In the genomic region with DNA sequence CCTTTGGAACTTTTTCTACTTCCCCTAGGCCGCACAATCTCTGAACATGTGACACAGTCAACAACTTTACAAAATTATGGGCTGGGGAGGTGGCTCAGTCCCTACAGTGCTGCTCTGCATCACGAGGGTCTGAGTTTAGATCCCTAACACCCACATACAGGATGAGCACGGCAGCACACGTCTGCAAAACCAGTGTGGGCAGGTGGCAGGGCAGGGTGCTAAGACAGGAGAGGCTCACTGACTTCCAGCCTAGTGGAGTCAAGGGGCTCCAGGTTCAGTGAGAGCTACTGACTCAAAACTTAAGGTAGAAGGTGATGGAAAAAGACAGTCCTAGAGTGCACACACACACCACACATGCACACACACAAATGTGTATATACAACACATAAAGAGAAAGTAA, we compare ENCODE assay signal across 21 mouse cellular contexts. TPM values are rescaled to one million over a fixed set of nuclear protein-coding genes. Genes with fewer than 3 reads are reported as not detected.
A peak's percentile ranks its signal among the peaks of the same experiment; 100 is the strongest.
DNase-seq lines count a peak whose midpoint lies in the region; ATAC-seq lines count a peak whose summit lies in the region.
"Had no signal": no experiment of that assay in that cellular context is flagged by ENCODE, and none has a peak within 500 bp of the region (broad histone marks: within the 10 kb centered on the region; RNA-seq: fewer than 3 reads in every experiment).

No protein-coding gene starts in this region.

- peaks cover 6% of the 10 kb centered on the region for H3K36me3 ChIP-seq in midbrain, embryonic 11.5 days (ENCODE audit: control insufficient read depth, insufficient read depth, low read length)
- H3K36me3 ChIP-seq in midbrain, embryonic 15.5 days (replicated peaks), result 0 out of 2 replicates have a peak, but pooled peaks cover 9% of the 10 kb centered on the region
- H3K36me3 ChIP-seq in liver, embryonic 11.5 days (ENCODE audit: control insufficient read depth, insufficient read depth, low read length), result peaks cover 25% of the 10 kb centered on the region

- no peak overlapping the region for H3K4me3 ChIP-seq in midbrain, embryonic 11.5 days (ENCODE audit: low read depth, low read length)
- H3K4me3 ChIP-seq in midbrain, embryonic 15.5 days, result no peak overlapping the region
- no peak overlapping the region for H3K4me3 ChIP-seq in liver, embryonic 11.5 days (ENCODE audit: low read depth, low read length)
- H3K4me3 ChIP-seq: embryonic facial prominence, embryonic 10.5 days; embryonic facial prominence, embryonic 12.5 days; forebrain, embryonic 13.5 days; forebrain, embryonic 15.5 days had no signal

- no peak overlapping the region for H3K4me2 ChIP-seq in midbrain, embryonic 11.5 days
- H3K4me2 ChIP-seq in midbrain, embryonic 15.5 days, result no peak overlapping the region
- no peak overlapping the region for H3K4me2 ChIP-seq in liver, embryonic 11.5 days
- H3K4me2 ChIP-seq: embryonic facial prominence, embryonic 12.5 days; forebrain, embryonic 13.5 days; forebrain, embryonic 15.5 days had no signal

- no peak for DNase-seq in frontal cortex, postnatal 36 days (ENCODE audit: low spot score in 2 of 2)
- DNase-seq in midbrain, embryonic 11.5 days (ENCODE audit: low spot score, missing footprints), result peak; percentile 37
- DNase-seq in liver, embryonic 11.5 days (ENCODE audit: low spot score), result no peak
- DNase-seq: adrenal gland, adult 2 months; adrenal gland, postnatal 10 days; adrenal gland, postnatal 25 days; B cell, adult 2 months; cerebellum, adult 11-12 months; cerebellum, adult 2 months; cerebellum, adult 9-10 months; cerebellum, postnatal 10 days; cerebellum, postnatal 25 days; forebrain, postnatal 0 days had no signal

- H3K27me3 ChIP-seq in midbrain, embryonic 11.5 days (ENCODE audit: control insufficient read depth, insufficient read depth, low read length), result no peaks in the 10 kb centered on the region
- H3K27me3 ChIP-seq in midbrain, embryonic 15.5 days (replicated peaks), result no peaks in the 10 kb centered on the region
- H3K27me3 ChIP-seq in liver, embryonic 11.5 days (replicated peaks; ENCODE audit: control insufficient read depth, insufficient read depth, low read length), result no peaks in the 10 kb centered on the region
- H3K27me3 ChIP-seq: CH12.LX; embryonic facial prominence, embryonic 12.5 days; forebrain, embryonic 13.5 days; forebrain, embryonic 15.5 days had no signal

- peak; percentile 79 for ATAC-seq in frontal cortex, adult (ENCODE audit: low TSS enrichment)
- ATAC-seq in midbrain, embryonic 11.5 days (ENCODE audit: low FRiP score), result no peak
- ATAC-seq in midbrain, embryonic 15.5 days (replicated peaks), result no peak
- ATAC-seq in liver, embryonic 11.5 days (replicated peaks; ENCODE audit: low FRiP score), result no peak
- ATAC-seq: CD4-positive, CD25-positive, alpha-beta regulatory T cell, adult 4 months; forebrain, embryonic 13.5 days; forebrain, embryonic 15.5 days; forebrain, postnatal 0 days had no signal

- no peaks in the 10 kb centered on the region for H3K4me1 ChIP-seq in midbrain, embryonic 11.5 days (ENCODE audit: control insufficient read depth, insufficient read depth, low read length)
- H3K4me1 ChIP-seq in midbrain, embryonic 15.5 days, result no peaks in the 10 kb centered on the region
- no peaks in the 10 kb centered on the region for H3K4me1 ChIP-seq in liver, embryonic 11.5 days (replicated peaks; ENCODE audit: control insufficient read depth, insufficient read depth, low read length)
- H3K4me1 ChIP-seq: embryonic facial prominence, embryonic 10.5 days; embryonic facial prominence, embryonic 12.5 days; forebrain, embryonic 13.5 days; forebrain, embryonic 15.5 days had no signal

- no peak overlapping the region for H3K27ac ChIP-seq in midbrain, embryonic 11.5 days (ENCODE audit: low read depth, low read length)
- H3K27ac ChIP-seq in midbrain, embryonic 15.5 days, result no peak overlapping the region
- H3K27ac ChIP-seq in liver, embryonic 11.5 days (ENCODE audit: low read depth, low read length), result no peak overlapping the region
- H3K27ac ChIP-seq: embryonic facial prominence, embryonic 10.5 days; embryonic facial prominence, embryonic 12.5 days; forebrain, embryonic 13.5 days; forebrain, embryonic 15.5 days had no signal

- no peak overlapping the region for H3K9ac ChIP-seq in midbrain, embryonic 11.5 days (ENCODE audit: low read length)
- no peak overlapping the region for H3K9ac ChIP-seq in midbrain, embryonic 15.5 days
- H3K9ac ChIP-seq in liver, embryonic 11.5 days (ENCODE audit: low read depth, low read length), result no peak overlapping the region
- H3K9ac ChIP-seq: embryonic facial prominence, embryonic 12.5 days; forebrain, embryonic 13.5 days; forebrain, embryonic 15.5 days; forebrain, postnatal 0 days had no signal

- 89% methylated on average over 4 of the region's 4 CpGs for WGBS in midbrain, embryonic 11.5 days
- whole genome bisulfite sequencing in midbrain, embryonic 15.5 days, result 93% methylated on average over 4 of the region's 4 CpGs
- WGBS in liver, embryonic 11.5 days, result 88% methylated on average over 4 of the region's 4 CpGs

- no peaks in the 10 kb centered on the region for H3K9me3 ChIP-seq in midbrain, embryonic 11.5 days (ENCODE audit: control insufficient read depth, low read length)
- no peaks in the 10 kb centered on the region for H3K9me3 ChIP-seq in midbrain, embryonic 15.5 days
- no peaks in the 10 kb centered on the region for H3K9me3 ChIP-seq in liver, embryonic 11.5 days (ENCODE audit: control insufficient read depth, low read length)
- H3K9me3 ChIP-seq: embryonic facial prominence, embryonic 10.5 days; embryonic facial prominence, embryonic 12.5 days; forebrain, embryonic 13.5 days; forebrain, embryonic 15.5 days had no signal

RNA-seq across cellular contexts. Expression of a gene that starts 40.9 kb away (rescaled TPM):
- 37.8 and 44.0 TPM in 2 replicates for polyA plus RNA-seq in midbrain, embryonic 11.5 days (2014; fragmentation: Nextera tagmentation; extraction: Ambion mirVana)
- polyA plus RNA-seq in midbrain, embryonic 15.5 days (2015; fragmentation: Nextera tagmentation; extraction: Ambion mirVana), result 38.0 and 42.7 TPM in 2 replicates
- polyA plus RNA-seq in liver, embryonic 11.5 days (2014; fragmentation: Nextera tagmentation; extraction: Ambion mirVana), result 27.0 and 30.6 TPM in 2 replicates
